Mouse (Mus musculus): ENCODE data around the gene Gm20696. TPM values are rescaled to one million over a fixed set of nuclear protein-coding genes. Genes with fewer than 3 reads are reported as not detected.

Gm20696 gene
- polyA plus RNA-seq, 1 experiment from 2014 or later, result 1.9 TPM

- H3K27me3 ChIP-seq (ENCODE audit: control insufficient read depth, insufficient read depth, low read length), result no peaks in the 10 kb centered on the region
- no peaks in the 10 kb centered on the region for H3K9me3 ChIP-seq (replicated peaks; ENCODE audit: control insufficient read depth, low read length)
Observed at GRCm38 (mm10) chr6:99403755-99404390, 262.7 kb downstream of the Gm20696 start.

GRCm38 (mm10) chr6:99402941-99403340 lies 263.7 kb downstream of the Gm20696 start:
- H3K4me3 ChIP-seq (replicated peaks; ENCODE audit: low read length), result no peak overlapping the region
- H3K4me2 ChIP-seq (ENCODE audit: low read depth, low read length), result no peak overlapping the region
- H3K9me3 ChIP-seq (replicated peaks; ENCODE audit: control insufficient read depth, low read length), result no peaks in the 10 kb centered on the region
- H3K4me1 ChIP-seq (ENCODE audit: control insufficient read depth, insufficient read depth, low read length), result peaks cover 21% of the 10 kb centered on the region
- no peaks in the 10 kb centered on the region for H3K27me3 ChIP-seq (ENCODE audit: control insufficient read depth, insufficient read depth, low read length)
- no peak overlapping the region for H3K9ac ChIP-seq (ENCODE audit: low read length)
- 39% methylated on average over 9 of the region's 9 CpGs for WGBS
- peak overlapping the region; percentile 67 for H3K27ac ChIP-seq (ENCODE audit: low read length)
- no peaks in the 10 kb centered on the region for H3K36me3 ChIP-seq (ENCODE audit: control insufficient read depth, insufficient read depth, low read length)
- no peak for ATAC-seq (ENCODE audit: insufficient read depth, low FRiP score)

More at GRCm38 (mm10) chr6:99403755-99404390, 262.7 kb downstream of the Gm20696 start:
- no peak for ATAC-seq (ENCODE audit: insufficient read depth, low FRiP score)
- Histone ChIP-seq H3K4me1 (ENCODE audit: control insufficient read depth, insufficient read depth, low read length) (peaks cover 21% of the 10 kb centered on the region), H3K4me3 (replicated peaks; ENCODE audit: low read length) (no peak overlapping the region), H3K36me3 (ENCODE audit: control insufficient read depth, insufficient read depth, low read length) (no peaks in the 10 kb centered on the region), H3K27ac (ENCODE audit: low read length) (0 out of 2 replicates have a peak overlapping the region, but pooled peaks have one; percentile 67), H3K4me2 (ENCODE audit: low read depth, low read length) (no peak overlapping the region), H3K9ac (ENCODE audit: low read length) (no peak overlapping the region)
- 69% methylated on average over 6 of the region's 6 CpGs for WGBS

GRCm38 (mm10) chr6:99402370-99402769 lies 264.2 kb downstream of the Gm20696 start:
- Histone ChIP-seq H3K4me1 (ENCODE audit: control insufficient read depth, insufficient read depth, low read length) (peaks cover 21% of the 10 kb centered on the region), H3K27me3 (ENCODE audit: control insufficient read depth, insufficient read depth, low read length) (no peaks in the 10 kb centered on the region), H3K9me3 (replicated peaks; ENCODE audit: control insufficient read depth, low read length) (no peaks in the 10 kb centered on the region), H3K27ac (ENCODE audit: low read length) (peak overlapping the region; percentile 48), H3K4me3 (replicated peaks; ENCODE audit: low read length) (no peak overlapping the region), H3K36me3 (ENCODE audit: control insufficient read depth, insufficient read depth, low read length) (no peaks in the 10 kb centered on the region), H3K9ac (ENCODE audit: low read length) (no peak overlapping the region), H3K4me2 (ENCODE audit: low read depth, low read length) (no peak overlapping the region)
- WGBS, result 57% methylated on average over 3 of the region's 3 CpGs
- ATAC-seq (ENCODE audit: insufficient read depth, low FRiP score), result no peak

GRCm38 (mm10) chr6:99401801-99402200 lies 264.8 kb downstream of the Gm20696 start:
- Histone ChIP-seq H3K9me3 (replicated peaks; ENCODE audit: control insufficient read depth, low read length) (no peaks in the 10 kb centered on the region), H3K4me1 (ENCODE audit: control insufficient read depth, insufficient read depth, low read length) (peaks cover 18% of the 10 kb centered on the region), H3K4me3 (replicated peaks; ENCODE audit: low read length) (no peak overlapping the region), H3K36me3 (ENCODE audit: control insufficient read depth, insufficient read depth, low read length) (no peaks in the 10 kb centered on the region), H3K27ac (ENCODE audit: low read length) (peak overlapping the region; percentile 48), H3K27me3 (ENCODE audit: control insufficient read depth, insufficient read depth, low read length) (no peaks in the 10 kb centered on the region), H3K9ac (ENCODE audit: low read length) (no peak overlapping the region), H3K4me2 (ENCODE audit: low read depth, low read length) (no peak overlapping the region)
- no peak for ATAC-seq (ENCODE audit: insufficient read depth, low FRiP score)
- WGBS, result 63% methylated on average over 6 of the region's 6 CpGs

- no peak overlapping the region for H3K4me2 ChIP-seq (ENCODE audit: low read depth, low read length)
- peaks cover 17% of the 10 kb centered on the region for H3K4me1 ChIP-seq (ENCODE audit: control insufficient read depth, insufficient read depth, low read length)
- no peaks in the 10 kb centered on the region for H3K36me3 ChIP-seq (ENCODE audit: control insufficient read depth, insufficient read depth, low read length)
- 41% methylated on average over 2 of the region's 2 CpGs for WGBS
- peak overlapping the region; percentile 35; the same call in 1 of the 2 replicates for H3K27ac ChIP-seq (ENCODE audit: low read length)
- H3K9me3 ChIP-seq (replicated peaks; ENCODE audit: control insufficient read depth, low read length), result no peaks in the 10 kb centered on the region
- H3K4me3 ChIP-seq (replicated peaks; ENCODE audit: low read length), result no peak overlapping the region
- no peaks in the 10 kb centered on the region for H3K27me3 ChIP-seq (ENCODE audit: control insufficient read depth, insufficient read depth, low read length)
- no peak for ATAC-seq (ENCODE audit: insufficient read depth, low FRiP score)
- no peak overlapping the region for H3K9ac ChIP-seq (ENCODE audit: low read length)
Observed at GRCm38 (mm10) chr6:99401211-99401610, 265.4 kb downstream of the Gm20696 start.

- Histone ChIP-seq H3K27me3 (ENCODE audit: control insufficient read depth, insufficient read depth, low read length) (no peaks in the 10 kb centered on the region), H3K4me1 (ENCODE audit: control insufficient read depth, insufficient read depth, low read length) (no peaks in the 10 kb centered on the region), H3K9ac (ENCODE audit: low read length) (no peak overlapping the region), H3K4me2 (ENCODE audit: low read depth, low read length) (no peak overlapping the region), H3K9me3 (replicated peaks; ENCODE audit: control insufficient read depth, low read length) (no peaks in the 10 kb centered on the region), H3K4me3 (replicated peaks; ENCODE audit: low read length) (no peak overlapping the region), H3K27ac (ENCODE audit: low read length) (no peak overlapping the region), H3K36me3 (ENCODE audit: control insufficient read depth, insufficient read depth, low read length) (0 out of 2 replicates have a peak, but pooled peaks cover 3% of the 10 kb centered on the region)
- WGBS, result 81% methylated on average over 12 of the region's 12 CpGs
- no peak for ATAC-seq (ENCODE audit: insufficient read depth, low FRiP score)
Observed at GRCm38 (mm10) chr6:99395745-99396144, 270.9 kb downstream of the Gm20696 start.

- Histone ChIP-seq H3K9ac (ENCODE audit: low read length) (no peak overlapping the region), H3K4me2 (ENCODE audit: low read depth, low read length) (no peak overlapping the region), H3K36me3 (ENCODE audit: control insufficient read depth, insufficient read depth, low read length) (0 out of 2 replicates have a peak, but pooled peaks cover 3% of the 10 kb centered on the region), H3K27me3 (ENCODE audit: control insufficient read depth, insufficient read depth, low read length) (no peaks in the 10 kb centered on the region), H3K27ac (ENCODE audit: low read length) (no peak overlapping the region), H3K4me1 (ENCODE audit: control insufficient read depth, insufficient read depth, low read length) (no peaks in the 10 kb centered on the region), H3K4me3 (replicated peaks; ENCODE audit: low read length) (no peak overlapping the region), H3K9me3 (replicated peaks; ENCODE audit: control insufficient read depth, low read length) (no peaks in the 10 kb centered on the region)
- ATAC-seq (ENCODE audit: insufficient read depth, low FRiP score), result no peak
- WGBS, result 39% methylated on average over 5 of the region's 5 CpGs
Observed at GRCm38 (mm10) chr6:99394801-99395200, 271.8 kb downstream of the Gm20696 start.

- Histone ChIP-seq H3K27me3 (ENCODE audit: control insufficient read depth, insufficient read depth, low read length) (no peaks in the 10 kb centered on the region), H3K4me3 (replicated peaks; ENCODE audit: low read length) (no peak overlapping the region), H3K4me2 (ENCODE audit: low read depth, low read length) (no peak overlapping the region), H3K27ac (ENCODE audit: low read length) (peak overlapping the region; percentile 72; the same call in 1 of the 2 replicates), H3K9me3 (replicated peaks; ENCODE audit: control insufficient read depth, low read length) (no peaks in the 10 kb centered on the region), H3K9ac (ENCODE audit: low read length) (no peak overlapping the region), H3K4me1 (ENCODE audit: control insufficient read depth, insufficient read depth, low read length) (peaks cover 12% of the 10 kb centered on the region; the same call in 1 of the 2 replicates), H3K36me3 (ENCODE audit: control insufficient read depth, insufficient read depth, low read length) (0 out of 2 replicates have a peak, but pooled peaks cover 3% of the 10 kb centered on the region)
- ATAC-seq (ENCODE audit: insufficient read depth, low FRiP score), result no peak
- WGBS, result 92% methylated on average over 6 of the region's 6 CpGs
Observed at GRCm38 (mm10) chr6:99392484-99392883, 274.1 kb downstream of the Gm20696 start.

- WGBS, result 60% methylated on average over 19 of the region's 19 CpGs
- peaks cover 12% of the 10 kb centered on the region; the same call in 1 of the 2 replicates for H3K4me1 ChIP-seq (ENCODE audit: control insufficient read depth, insufficient read depth, low read length)
- no peak overlapping the region for H3K9ac ChIP-seq (ENCODE audit: low read length)
- H3K4me3 ChIP-seq (replicated peaks; ENCODE audit: low read length), result no peak overlapping the region
- H3K27ac ChIP-seq (ENCODE audit: low read length), result peak overlapping the region; percentile 90
- ATAC-seq (ENCODE audit: insufficient read depth, low FRiP score), result peak; percentile 57; the same call in 1 of the 2 replicates
- H3K9me3 ChIP-seq (replicated peaks; ENCODE audit: control insufficient read depth, low read length), result no peaks in the 10 kb centered on the region
- 0 out of 2 replicates have a peak, but pooled peaks cover 3% of the 10 kb centered on the region for H3K36me3 ChIP-seq (ENCODE audit: control insufficient read depth, insufficient read depth, low read length)
- no peak overlapping the region for H3K4me2 ChIP-seq (ENCODE audit: low read depth, low read length)
- no peaks in the 10 kb centered on the region for H3K27me3 ChIP-seq (ENCODE audit: control insufficient read depth, insufficient read depth, low read length)
Observed at GRCm38 (mm10) chr6:99388741-99389675, 277.6 kb downstream of the Gm20696 start.

Data from stomach, embryonic 16.5 days (tissue).